Mouse (Mus musculus) kidney, embryonic 14.5 days (tissue): ENCODE data around the gene S1pr3. TPM values are rescaled to one million over a fixed set of nuclear protein-coding genes. Genes with fewer than 3 reads are reported as not detected.

Source experiments
- ATAC-seq: fragments of 200-750 bp; cut with Nextera tagmentation; 2 replicates; pipeline ENCODE4 v1.8.0; 2017; ENCODE audit warnings: moderate number of reproducible peaks, mild to moderate bottlenecking, moderate TSS enrichment, moderate library complexity; ENCODE audit not compliant: low FRiP score, low TSS enrichment
- H3K27ac ChIP-seq: fragments of 300-500 bp; sonication (generic); 2 replicates; pipeline ENCODE4 v1.5.1; 2014; ENCODE audit warnings: low read depth, mild to moderate bottlenecking, low read length, moderate library complexity, mixed read lengths
- H3K27me3 ChIP-seq: fragments of 300-500 bp; sonication (generic); 2 replicates; pipeline ENCODE4 v1.6.1; 2014; ENCODE audit warnings: mild to moderate bottlenecking, low read length; ENCODE audit not compliant: control insufficient read depth, insufficient read depth
- H3K36me3 ChIP-seq: fragments of 300-500 bp; sonication (generic); 2 replicates; pipeline ENCODE4 v1.6.1; 2014; ENCODE audit warnings: low read length, mixed read lengths; ENCODE audit not compliant: control insufficient read depth, insufficient read depth
- H3K4me1 ChIP-seq: fragments of 300-500 bp; sonication (generic); 2 replicates; pipeline ENCODE4 v1.6.1; 2014; ENCODE audit warnings: low read length, mixed read lengths; ENCODE audit not compliant: control insufficient read depth, insufficient read depth
- H3K4me2 ChIP-seq: fragments of 300-500 bp; sonication (generic); replicated peaks from 2 replicates; pipeline ENCODE4 v1.6.1; 2014; ENCODE audit warnings: low read depth, mild to moderate bottlenecking, low read length
- H3K4me3 ChIP-seq: fragments of 300-500 bp; sonication (generic); 2 replicates; pipeline ENCODE4 v1.5.1; 2014; ENCODE audit warnings: mild to moderate bottlenecking, low read length
- H3K9ac ChIP-seq: fragments of 300-500 bp; sonication (generic); 2 replicates; pipeline ENCODE4 v1.6.1; 2014; ENCODE audit warnings: low read depth, mild to moderate bottlenecking, low read length, moderate library complexity
- H3K9me3 ChIP-seq: fragments of 300-500 bp; sonication (generic); 2 replicates; pipeline ENCODE4 v1.6.1; 2016; ENCODE audit warnings: low read length; ENCODE audit not compliant: control insufficient read depth
- whole genome bisulfite sequencing: fragments of 180-500 bp; shearing (Covaris S2); extraction: QIAGEN DNeasy Blood & Tissue Kit; methylation state at CpG from one replicate; pipeline ENCODE4 v1.1.7; 2014; 5-methylcytosine and 5-hydroxymethylcytosine counted together
- polyA plus RNA-seq: library from polyadenylated mRNA; unstranded; fragments of >200 nt; fragmentation: Nextera tagmentation; extraction: Ambion mirVana; gene quantifications from 2 replicates; pipeline ENCODE4 v1.2.1, GENCODE M21; 2014

S1pr3 gene
- polyA plus RNA-seq, 1 experiment from 2014 or later, result 51.9 TPM

DNA sequence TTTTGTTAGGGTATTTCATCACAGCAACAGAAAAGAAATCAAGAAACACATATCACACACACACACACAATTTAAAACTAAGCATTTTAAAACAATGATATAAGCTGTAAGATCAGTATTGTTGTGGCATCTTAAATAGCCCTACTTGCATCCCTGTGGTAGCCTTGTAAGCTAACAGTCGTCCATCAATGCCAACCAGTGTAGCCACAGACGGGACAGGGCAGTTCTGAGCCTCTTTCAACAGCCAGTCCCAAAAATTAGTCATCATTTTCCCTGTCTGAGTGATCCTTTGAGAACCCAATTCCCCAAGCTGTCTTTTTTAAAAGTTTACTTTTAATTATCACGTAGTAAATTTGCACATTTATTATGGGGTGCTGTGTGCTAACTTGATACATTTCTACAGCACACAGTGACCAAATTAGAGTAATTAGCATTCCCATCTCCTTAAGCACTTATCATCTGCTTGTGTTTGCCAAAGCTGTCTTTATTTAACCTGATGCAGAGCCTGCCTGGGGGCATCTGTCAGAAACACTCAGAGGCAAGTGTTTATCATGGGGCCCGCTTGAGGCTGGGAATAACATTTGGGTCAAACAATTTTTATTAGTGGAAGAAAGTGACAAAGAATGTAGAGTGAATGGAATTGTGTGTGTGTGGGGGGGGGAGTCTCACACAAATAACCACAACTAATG is 47.9 kb downstream of the S1pr3 start:
- H3K4me1 ChIP-seq, result no peaks in the 10 kb centered on the region
- no peak for ATAC-seq
- H3K9me3 ChIP-seq, result no peaks in the 10 kb centered on the region
- no peaks in the 10 kb centered on the region for H3K27me3 ChIP-seq
- 48% methylated on average over 4 of the region's 4 CpGs for WGBS
- no peak overlapping the region for H3K4me2 ChIP-seq
- H3K9ac ChIP-seq, result no peak overlapping the region
- no peak overlapping the region for H3K27ac ChIP-seq
- H3K36me3 ChIP-seq, result no peaks in the 10 kb centered on the region
- H3K4me3 ChIP-seq, result no peak overlapping the region

DNA sequence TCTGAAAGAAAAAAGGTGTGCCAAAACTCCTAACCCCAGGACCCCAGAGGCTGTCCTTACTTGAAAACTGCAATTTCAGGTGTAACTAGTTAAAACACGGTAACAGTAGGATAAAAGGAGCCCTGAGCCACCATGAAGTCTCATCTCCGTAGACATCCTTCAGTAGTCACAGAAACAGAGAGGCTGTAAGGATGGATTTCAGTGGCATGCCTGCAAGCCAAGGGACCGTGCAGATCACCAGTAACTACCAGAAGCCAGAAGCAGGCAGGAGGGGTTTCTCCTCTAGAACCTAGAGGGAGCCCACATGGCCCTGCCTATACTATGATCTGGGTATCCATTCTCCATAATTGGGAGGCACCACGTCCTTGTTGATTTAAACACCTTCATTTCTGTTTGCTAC is 55.9 kb downstream of the S1pr3 start:
- H3K4me2 ChIP-seq, result no peak overlapping the region
- H3K4me3 ChIP-seq, result no peak overlapping the region
- H3K27me3 ChIP-seq, result no peaks in the 10 kb centered on the region
- no peaks in the 10 kb centered on the region for H3K9me3 ChIP-seq
- no peak overlapping the region for H3K9ac ChIP-seq
- H3K27ac ChIP-seq, result no peak overlapping the region
- H3K36me3 ChIP-seq, result no peaks in the 10 kb centered on the region
- ATAC-seq, result peak; percentile 62; the same call in 1 of the 2 replicates
- WGBS, result 30% methylated on average over 4 of the region's 4 CpGs
- H3K4me1 ChIP-seq, result no peaks in the 10 kb centered on the region

DNA sequence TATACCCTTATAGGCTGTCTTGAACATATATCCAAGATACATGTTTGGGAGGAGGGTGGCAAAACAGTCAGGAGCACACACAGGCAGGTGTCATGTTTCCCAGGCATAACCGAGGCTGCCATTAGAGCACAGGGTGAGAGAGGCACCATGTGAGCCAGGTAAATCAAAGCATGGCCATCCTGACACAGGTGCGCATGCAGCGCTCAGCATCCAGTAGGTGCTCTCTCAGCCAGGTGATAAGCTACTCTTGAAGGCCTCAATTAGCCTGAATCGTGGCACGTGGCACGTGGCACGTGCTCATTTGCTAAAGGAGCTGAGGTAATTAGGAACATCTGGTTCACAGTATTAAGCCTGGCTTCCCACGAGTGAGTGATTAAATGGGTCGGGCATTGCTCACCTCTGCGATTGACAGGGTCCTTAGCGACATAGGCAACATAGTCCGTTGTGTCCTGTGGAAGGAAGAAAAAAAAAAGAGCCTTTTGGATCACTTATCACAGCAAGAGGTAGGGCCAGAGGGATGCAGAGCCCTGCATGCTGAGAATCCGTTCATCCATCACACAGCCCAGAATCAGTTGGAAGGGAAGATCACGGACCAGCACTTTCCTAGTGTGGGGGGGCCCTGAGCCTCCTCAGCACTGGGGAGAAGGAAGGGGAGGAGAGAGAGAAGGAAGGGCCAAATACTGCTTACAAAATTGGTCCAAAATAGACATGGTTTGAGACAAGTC is 57.8 kb downstream of the S1pr3 start:
- 71% methylated on average over 14 of the region's 14 CpGs for WGBS
- Histone ChIP-seq H3K27me3 (no peaks in the 10 kb centered on the region), H3K27ac (no peak overlapping the region), H3K4me3 (no peak overlapping the region), H3K9me3 (no peaks in the 10 kb centered on the region), H3K4me1 (no peaks in the 10 kb centered on the region), H3K9ac (no peak overlapping the region), H3K4me2 (no peak overlapping the region), H3K36me3 (no peaks in the 10 kb centered on the region)
- no peak for ATAC-seq

DNA sequence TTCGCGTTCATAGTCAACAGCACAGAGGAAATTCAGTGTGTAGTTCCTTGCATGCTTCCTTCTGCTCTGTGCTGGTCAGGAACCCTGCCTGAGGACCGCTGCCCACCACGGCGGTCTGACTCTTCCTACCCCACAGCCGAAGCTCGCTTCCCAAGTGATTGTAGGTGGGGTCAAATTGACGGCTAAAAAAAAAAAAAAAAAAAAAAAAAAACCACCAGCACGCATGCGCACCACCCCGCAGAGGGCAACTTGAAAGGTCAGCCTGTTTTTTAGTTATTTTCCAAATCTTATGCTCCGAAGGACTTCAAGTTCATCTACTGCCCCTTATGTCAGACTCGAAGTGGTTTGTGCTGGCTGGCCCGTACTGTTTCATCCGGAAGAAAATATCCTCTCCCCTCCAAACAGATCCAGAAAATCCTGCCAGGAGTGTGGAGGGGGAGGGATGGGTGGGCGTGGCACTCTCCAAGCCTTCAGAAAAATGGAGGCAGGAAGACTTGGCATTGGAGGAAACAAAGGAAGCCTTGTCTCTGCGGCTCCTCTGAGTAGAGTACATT is 60.3 kb downstream of the S1pr3 start:
- Histone ChIP-seq H3K27ac (no peak overlapping the region), H3K4me1 (no peaks in the 10 kb centered on the region), H3K9ac (no peak overlapping the region), H3K4me3 (no peak overlapping the region), H3K36me3 (no peaks in the 10 kb centered on the region), H3K9me3 (no peaks in the 10 kb centered on the region), H3K4me2 (no peak overlapping the region), H3K27me3 (no peaks in the 10 kb centered on the region)
- 81% methylated on average over 17 of the region's 17 CpGs for WGBS
- no peak for ATAC-seq

Other genes starting within 250 kb of the S1pr3 start
- gene Nxnl2, start 237.6 kb upstream of the S1pr3 start, polyA plus RNA-seq, result 1.0 and 1.1 TPM in 2 replicates
- 0.11 and 0.12 TPM in 2 replicates for gene Shc3, start 160.8 kb downstream of the S1pr3 start, polyA plus RNA-seq
- gene Cks2, start 236.6 kb downstream of the S1pr3 start, polyA plus RNA-seq, result 414 and 561 TPM in 2 replicates
- 32.1 and 38.5 TPM in 2 replicates for gene Secisbp2, start 243.1 kb downstream of the S1pr3 start, polyA plus RNA-seq